In the genomic region with DNA sequence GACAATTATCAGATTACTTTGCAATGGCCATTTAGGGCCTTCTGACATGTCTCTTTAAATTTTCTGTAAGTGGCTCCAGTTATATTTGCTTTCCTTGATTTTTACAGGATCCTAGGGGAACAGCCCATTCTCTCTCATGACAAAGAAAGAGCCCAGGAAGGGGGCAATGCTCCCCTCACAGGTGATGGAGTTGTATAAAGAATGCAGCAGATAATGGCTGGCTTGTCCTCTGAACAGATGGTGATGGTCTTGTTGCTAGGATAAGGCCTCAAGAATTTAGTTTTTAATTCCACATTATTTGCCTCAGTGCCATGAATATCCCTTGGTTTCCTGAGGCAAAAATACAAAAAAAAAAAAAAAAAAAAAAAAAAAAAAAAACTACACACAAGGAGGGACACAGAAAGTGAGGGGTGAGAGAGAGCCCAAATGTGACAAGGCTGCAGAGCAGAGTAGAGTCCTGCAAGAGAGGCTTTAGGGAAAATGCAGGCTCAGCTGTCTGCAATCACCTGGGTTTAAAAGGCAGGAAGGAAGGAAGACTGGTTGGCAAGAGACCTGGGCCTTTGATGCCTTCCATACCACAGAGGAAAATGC, we compare ENCODE assay signal across 22 mouse cellular contexts.
A peak's percentile ranks its signal among the peaks of the same experiment; 100 is the strongest.
DNase-seq lines count a peak whose midpoint lies in the region; ATAC-seq and TF ChIP-seq lines count a peak whose summit lies in the region.
"Had no signal": no experiment of that assay in that cellular context is flagged by ENCODE, and none has a peak within 500 bp of the region (broad histone marks: within the 10 kb centered on the region; RNA-seq: fewer than 3 reads in every experiment).

No protein-coding gene starts in this region.

- no peaks in the 10 kb centered on the region for H3K27me3 ChIP-seq in embryonic facial prominence, embryonic 11.5 days (ENCODE audit: control insufficient read depth, insufficient read depth, low read length)
- no peaks in the 10 kb centered on the region for H3K27me3 ChIP-seq in embryonic facial prominence, embryonic 10.5 days (replicated peaks; ENCODE audit: low read depth, poor library complexity, severe bottlenecking)
- H3K27me3 ChIP-seq in limb, embryonic 14.5 days (ENCODE audit: control insufficient read depth, insufficient read depth, low read length) = no peaks in the 10 kb centered on the region
- H3K27me3 ChIP-seq in limb, embryonic 10.5 days (ENCODE audit: low read depth, poor library complexity, severe bottlenecking) = no peaks in the 10 kb centered on the region
- H3K27me3 ChIP-seq in hindbrain, embryonic 16.5 days (replicated peaks; ENCODE audit: control insufficient read depth, insufficient read depth, low read length) = no peaks in the 10 kb centered on the region
- H3K27me3 ChIP-seq: heart, embryonic 15.5 days; liver, embryonic 15.5 days had no signal

- no peak overlapping the region for H3K9ac ChIP-seq in embryonic facial prominence, embryonic 11.5 days (replicated peaks; ENCODE audit: low read length)
- no peak overlapping the region for H3K9ac ChIP-seq in limb, embryonic 14.5 days (ENCODE audit: low read depth, low read length, severe bottlenecking)
- H3K9ac ChIP-seq in hindbrain, embryonic 16.5 days (ENCODE audit: low read depth, low read length) = no peak overlapping the region
- H3K9ac ChIP-seq: heart, embryonic 15.5 days; liver, embryonic 15.5 days had no signal

- no peak for TF ChIP-seq POLR2A in limb, embryonic 14.5 days (IDR thresholded peaks at IDR 0.05; ENCODE audit: borderline replicate concordance, extremely low read depth, insufficient read depth, insufficient read length)
- no peak for TF ChIP-seq POLR2A in brain, embryonic 14.5 days (IDR thresholded peaks at IDR 0.05; ENCODE audit: borderline replicate concordance, extremely low read depth, insufficient read depth, insufficient read length, poor library complexity, severe bottlenecking)

- ATAC-seq in embryonic facial prominence, embryonic 11.5 days (replicated peaks; ENCODE audit: insufficient number of reproducible peaks, low FRiP score, low TSS enrichment, low read depth) = no peak
- no peak for ATAC-seq in limb, embryonic 14.5 days (ENCODE audit: low FRiP score, low read depth)
- ATAC-seq in hindbrain, embryonic 16.5 days = peak; percentile 45; the same call in 1 of the 2 replicates

- no peaks in the 10 kb centered on the region for H3K9me3 ChIP-seq in embryonic facial prominence, embryonic 11.5 days (replicated peaks; ENCODE audit: control insufficient read depth, low read length)
- H3K9me3 ChIP-seq in embryonic facial prominence, embryonic 10.5 days = no peaks in the 10 kb centered on the region
- no peaks in the 10 kb centered on the region for H3K9me3 ChIP-seq in limb, embryonic 14.5 days (ENCODE audit: control insufficient read depth, low read length)
- H3K9me3 ChIP-seq in limb, embryonic 10.5 days (replicated peaks) = no peaks in the 10 kb centered on the region
- no peaks in the 10 kb centered on the region for H3K9me3 ChIP-seq in hindbrain, embryonic 16.5 days (ENCODE audit: control insufficient read depth, low read length)
- H3K9me3 ChIP-seq: heart, embryonic 15.5 days; liver, embryonic 15.5 days had no signal

- H3K4me2 ChIP-seq in embryonic facial prominence, embryonic 11.5 days (ENCODE audit: low read depth, low read length) = no peak overlapping the region
- no peak overlapping the region for H3K4me2 ChIP-seq in limb, embryonic 14.5 days (replicated peaks; ENCODE audit: low read depth, low read length, severe bottlenecking)
- no peak overlapping the region for H3K4me2 ChIP-seq in hindbrain, embryonic 16.5 days (ENCODE audit: low read length)
- H3K4me2 ChIP-seq: heart, embryonic 15.5 days; liver, embryonic 15.5 days had no signal

- H3K27ac ChIP-seq in embryonic facial prominence, embryonic 11.5 days (replicated peaks; ENCODE audit: low read depth, low read length) = no peak overlapping the region
- no peak overlapping the region for H3K27ac ChIP-seq in embryonic facial prominence, embryonic 10.5 days (replicated peaks)
- no peak overlapping the region for H3K27ac ChIP-seq in limb, embryonic 14.5 days (replicated peaks; ENCODE audit: low read depth, low read length)
- H3K27ac ChIP-seq in limb, embryonic 10.5 days = no peak overlapping the region
- no peak overlapping the region for H3K27ac ChIP-seq in hindbrain, embryonic 16.5 days (ENCODE audit: low read depth, low read length)
- H3K27ac ChIP-seq: heart, embryonic 15.5 days; kidney, postnatal 0 days; left cerebral cortex, adult 2 months; liver, embryonic 15.5 days had no signal

- H3K36me3 ChIP-seq in embryonic facial prominence, embryonic 11.5 days (replicated peaks; ENCODE audit: control insufficient read depth, insufficient read depth, low read depth, low read length) = no peaks in the 10 kb centered on the region
- H3K36me3 ChIP-seq in embryonic facial prominence, embryonic 10.5 days (replicated peaks) = no peaks in the 10 kb centered on the region
- no peaks in the 10 kb centered on the region for H3K36me3 ChIP-seq in limb, embryonic 14.5 days (ENCODE audit: control insufficient read depth, insufficient read depth, low read length)
- H3K36me3 ChIP-seq in limb, embryonic 10.5 days = no peaks in the 10 kb centered on the region
- H3K36me3 ChIP-seq in hindbrain, embryonic 16.5 days (ENCODE audit: control insufficient read depth, insufficient read depth, low read length) = no peaks in the 10 kb centered on the region
- H3K36me3 ChIP-seq: heart, embryonic 15.5 days; liver, embryonic 15.5 days had no signal

- DNase-seq in embryonic facial prominence, embryonic 11.5 days (ENCODE audit: low spot score) = peak; percentile 41
- no peak for DNase-seq in embryonic facial prominence, embryonic 10.5 days (ENCODE audit: low spot score)
- peak; percentile 9 for DNase-seq in limb, embryonic 14.5 days (ENCODE audit: low spot score)
- DNase-seq in limb, embryonic 10.5 days (ENCODE audit: low spot score) = no peak
- peak; percentile 55 for DNase-seq in brain, embryonic 14.5 days (ENCODE audit: low read depth)
- DNase-seq in heart, postnatal 14 days = no peak
- no peak for DNase-seq in spleen, adult 12 weeks (ENCODE audit: low spot score)
- DNase-seq: adrenal gland, postnatal 14 days; cerebellum, adult 8-10 months; heart, postnatal 4 days; kidney, adult 2 months; layer of hippocampus, adult 9-11 months; liver; lung, postnatal 4 days; right cerebral cortex, postnatal 14 days; spleen, adult 18-20 months had no signal

- TF ChIP-seq CTCF in brain, embryonic 14.5 days (IDR thresholded peaks at IDR 0.05; ENCODE audit: borderline replicate concordance, extremely low read depth, insufficient read depth, insufficient read length) = no peak

- intact Hi-C loops in heart, postnatal 14 days (cut with DNase I) = no loop called here

- no peaks in the 10 kb centered on the region for H3K4me1 ChIP-seq in embryonic facial prominence, embryonic 11.5 days (ENCODE audit: control insufficient read depth, insufficient read depth, low read length)
- peaks cover 7% of the 10 kb centered on the region for H3K4me1 ChIP-seq in embryonic facial prominence, embryonic 10.5 days
- no peaks in the 10 kb centered on the region for H3K4me1 ChIP-seq in limb, embryonic 14.5 days (ENCODE audit: control insufficient read depth, insufficient read depth, low read length)
- peaks cover 4% of the 10 kb centered on the region; the same call in 1 of the 2 replicates for H3K4me1 ChIP-seq in limb, embryonic 10.5 days
- no peaks in the 10 kb centered on the region; the same call in 1 of the 2 replicates for H3K4me1 ChIP-seq in hindbrain, embryonic 16.5 days (ENCODE audit: control insufficient read depth, insufficient read depth, low read depth, low read length)
- H3K4me1 ChIP-seq: heart, embryonic 15.5 days; liver, embryonic 15.5 days had no signal

- no peak overlapping the region for H3K4me3 ChIP-seq in embryonic facial prominence, embryonic 11.5 days (ENCODE audit: low read depth, low read length)
- no peak overlapping the region for H3K4me3 ChIP-seq in embryonic facial prominence, embryonic 10.5 days
- no peak overlapping the region for H3K4me3 ChIP-seq in limb, embryonic 14.5 days (replicated peaks; ENCODE audit: low read length)
- H3K4me3 ChIP-seq in limb, embryonic 10.5 days = no peak overlapping the region
- H3K4me3 ChIP-seq in hindbrain, embryonic 16.5 days (ENCODE audit: low read length) = no peak overlapping the region
- H3K4me3 ChIP-seq: heart, embryonic 15.5 days; left cerebral cortex, adult 2 months; liver, embryonic 15.5 days; myocyte had no signal

Comparison
In these comparisons a context has a peak if more than half of its experiments do, and no peak if none do; other contexts are left out.
1. DNase-seq: peak in embryonic facial prominence, embryonic 11.5 days (single experiment), limb, embryonic 14.5 days (single experiment) and brain, embryonic 14.5 days (single experiment); none in embryonic facial prominence, embryonic 10.5 days (single experiment), limb, embryonic 10.5 days (single experiment), heart, postnatal 14 days (0 of 2) and spleen, adult 12 weeks (single experiment).